Mouse (Mus musculus) midbrain, embryonic 15.5 days (tissue): ENCODE measurements at regions not wholly inside any gene's neighbourhood (a gene's known extent, or its start where the extent isn't known, plus 50 kb on each side); places are given as distances from the start of the nearest gene placed in this dataset.
A peak's percentile ranks its signal among the peaks of the same experiment; 100 is the strongest.

Source experiments
- ATAC-seq: fragments of 200-750 bp; cut with Nextera tagmentation; replicated peaks from 2 replicates; pipeline ENCODE4 v1.8.0; 2017; ENCODE audit warnings: moderate TSS enrichment
- H3K27ac ChIP-seq: fragments of 300-500 bp; sonication (generic); 2 replicates; pipeline ENCODE4 v1.5.1; 2015; ENCODE audit warnings: mild to moderate bottlenecking, inconsistent platforms
- H3K27me3 ChIP-seq: fragments of 300-500 bp; sonication (generic); replicated peaks from 2 replicates; pipeline ENCODE4 v1.6.1; 2015; ENCODE audit warnings: inconsistent platforms
- H3K36me3 ChIP-seq: fragments of 300-500 bp; sonication (generic); replicated peaks from 2 replicates; pipeline ENCODE4 v1.6.1; 2015; ENCODE audit warnings: inconsistent platforms
- H3K4me1 ChIP-seq: fragments of 300-500 bp; sonication (generic); 2 replicates; pipeline ENCODE4 v1.6.1; 2015; ENCODE audit warnings: inconsistent platforms
- H3K4me2 ChIP-seq: fragments of 300-500 bp; sonication (generic); 2 replicates; pipeline ENCODE4 v1.6.1; 2015; ENCODE audit warnings: inconsistent platforms, mild to moderate bottlenecking, moderate library complexity
- H3K4me3 ChIP-seq: fragments of 300-500 bp; sonication (generic); 2 replicates; pipeline ENCODE4 v1.5.1; 2015; ENCODE audit warnings: mild to moderate bottlenecking, inconsistent platforms
- H3K9ac ChIP-seq: fragments of 300-500 bp; sonication (generic); 2 replicates; pipeline ENCODE4 v1.6.1; 2015; ENCODE audit warnings: mild to moderate bottlenecking, inconsistent platforms
- H3K9me3 ChIP-seq: fragments of 300-500 bp; sonication (generic); 2 replicates; pipeline ENCODE4 v1.6.1; 2016; ENCODE audit warnings: inconsistent platforms
- WGBS: fragments of 180-500 bp; shearing (Covaris S2); methylation state at CpG from one replicate; pipeline ENCODE4 v1.1.7; 2015; ENCODE audit warnings: mixed read lengths; 5-methylcytosine and 5-hydroxymethylcytosine counted together

DNA sequence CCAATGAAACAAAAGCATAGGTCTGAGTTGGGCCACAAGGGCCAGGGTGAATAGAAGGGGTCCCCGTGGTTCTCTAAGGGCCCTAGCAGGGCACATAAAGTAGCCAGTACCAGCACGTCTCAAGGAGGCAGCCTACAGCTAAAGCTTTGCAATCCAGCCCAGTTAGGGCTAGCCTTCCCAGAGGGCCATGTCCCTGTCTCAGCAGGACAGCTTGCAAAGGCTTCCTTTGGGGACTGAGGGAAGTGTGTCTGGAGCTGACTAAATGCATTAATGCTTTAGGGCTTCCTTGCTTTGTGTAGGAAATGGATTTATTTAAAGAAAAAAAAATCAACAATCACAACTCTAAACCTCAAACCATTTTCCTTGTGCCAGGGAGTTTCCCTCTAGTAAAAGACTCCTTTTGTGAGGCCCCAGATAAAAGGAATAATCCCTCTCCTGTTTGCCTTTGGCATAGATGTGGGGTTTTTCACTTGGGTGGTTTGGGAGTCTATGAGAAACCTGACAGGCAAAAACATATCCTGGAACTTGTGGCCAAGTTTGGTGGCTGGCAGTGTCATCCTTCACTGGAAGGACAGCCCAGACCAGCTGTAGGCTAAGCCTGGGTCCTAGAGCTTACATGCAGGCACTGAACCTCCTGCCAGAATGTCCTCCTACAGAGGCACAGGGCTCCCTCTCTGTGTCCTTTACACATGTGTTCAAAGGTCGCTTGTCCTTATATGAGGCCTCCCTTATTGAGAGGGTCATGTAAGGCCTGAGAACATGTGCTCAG lies 197.7 kb upstream of the Cxcr4 start:
- Histone ChIP-seq H3K9ac (no peak overlapping the region), H3K4me2 (no peak overlapping the region), H3K4me3 (no peak overlapping the region), H3K27me3 (no peaks in the 10 kb centered on the region), H3K9me3 (no peaks in the 10 kb centered on the region), H3K4me1 (no peaks in the 10 kb centered on the region), H3K36me3 (no peaks in the 10 kb centered on the region), H3K27ac (no peak overlapping the region)
- 47% methylated on average over 3 of the region's 3 CpGs for WGBS
- 0 out of 2 replicates have a peak, but pooled peaks have one; percentile 17 for ATAC-seq

DNA sequence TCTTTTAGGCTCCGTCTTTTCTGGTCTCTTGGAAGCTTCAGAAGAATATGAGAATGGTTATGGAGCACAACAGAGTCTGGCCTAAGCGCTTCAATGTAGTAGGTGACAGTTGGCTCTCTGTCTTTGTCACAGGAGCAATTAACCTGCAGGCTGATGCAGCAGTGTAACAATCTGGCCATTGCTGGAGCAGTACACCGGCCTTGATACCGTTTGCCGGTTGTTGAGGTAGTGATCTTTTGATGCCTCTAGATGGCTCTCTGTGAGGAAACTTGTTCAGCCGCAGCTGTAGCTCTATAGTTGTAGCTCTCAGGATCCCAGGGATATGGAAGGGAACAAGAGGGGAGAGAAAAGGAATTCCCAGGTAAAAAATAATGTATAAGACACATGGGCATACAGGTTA lies 196.1 kb upstream of the Cxcr4 start:
- no peaks in the 10 kb centered on the region for H3K4me1 ChIP-seq
- ATAC-seq, result no peak
- H3K36me3 ChIP-seq, result no peaks in the 10 kb centered on the region

DNA sequence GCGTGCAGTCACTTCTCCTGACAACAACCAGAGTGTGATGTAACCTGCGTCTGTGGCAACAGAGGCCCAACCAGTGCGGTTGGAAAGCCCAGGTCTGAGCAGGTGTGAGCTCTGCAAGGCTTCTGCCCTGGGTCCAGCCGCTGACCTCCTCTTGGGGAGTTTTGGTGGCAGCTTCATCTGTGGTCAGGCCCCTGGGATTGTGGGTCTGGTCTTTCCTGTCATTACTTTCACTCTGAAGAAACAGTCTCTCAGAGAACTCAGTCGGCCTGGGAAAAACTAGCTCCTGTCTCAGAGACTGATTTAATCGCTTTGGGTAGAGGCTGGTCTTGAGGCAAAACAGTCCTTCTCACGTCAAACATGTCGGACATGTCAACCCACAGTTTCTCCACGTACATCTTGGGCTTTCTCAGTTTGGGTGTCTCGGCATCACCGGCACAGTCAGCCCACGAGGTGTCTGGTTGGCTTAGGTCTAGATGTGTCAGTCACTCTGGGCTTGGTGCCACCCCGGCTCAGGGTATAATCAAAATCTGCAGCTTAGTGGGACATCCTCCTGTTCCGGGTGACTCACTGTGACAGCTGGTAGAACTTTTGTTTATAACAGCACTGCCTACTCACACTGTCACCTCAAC lies 195.0 kb upstream of the Cxcr4 start:
- WGBS, result 88% methylated on average over 14 of the region's 14 CpGs
- no peak for ATAC-seq

More for the DNA sequence above, 196.1 kb upstream of the Cxcr4 start:
- Histone ChIP-seq H3K9me3 (no peaks in the 10 kb centered on the region), H3K4me2 (no peak overlapping the region), H3K27me3 (no peaks in the 10 kb centered on the region), H3K9ac (no peak overlapping the region), H3K4me3 (no peak overlapping the region), H3K27ac (no peak overlapping the region)
- 65% methylated on average over 6 of the region's 6 CpGs for WGBS

DNA sequence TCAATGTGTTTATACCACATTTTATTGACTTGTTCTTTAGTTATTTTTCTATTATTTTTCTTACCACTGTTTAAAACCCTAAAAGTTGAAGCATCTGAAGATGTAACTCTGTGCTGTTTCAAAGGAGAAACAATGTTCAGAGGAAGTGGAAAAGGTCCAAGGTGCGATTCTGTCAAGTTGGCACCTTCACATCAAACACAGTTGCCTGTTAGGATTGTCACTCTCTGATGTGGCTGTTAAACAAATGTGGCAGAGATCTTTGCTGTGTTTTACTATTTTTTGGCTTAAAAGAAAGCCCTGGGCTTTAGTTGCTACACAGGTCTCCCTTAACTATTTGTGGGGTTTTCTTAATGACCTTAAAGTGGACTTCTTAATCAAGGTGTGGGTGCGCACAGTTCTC lies 190.2 kb upstream of the Cxcr4 start:
- 90% methylated on average over 2 of the region's 2 CpGs for WGBS
- ATAC-seq, result no peak
- Histone ChIP-seq H3K4me2 (no peak overlapping the region), H3K4me1 (no peaks in the 10 kb centered on the region), H3K9ac (no peak overlapping the region), H3K4me3 (no peak overlapping the region), H3K27ac (no peak overlapping the region), H3K36me3 (no peaks in the 10 kb centered on the region), H3K9me3 (no peaks in the 10 kb centered on the region), H3K27me3 (no peaks in the 10 kb centered on the region)

More for the DNA sequence above, 195.0 kb upstream of the Cxcr4 start:
- Histone ChIP-seq H3K9ac (no peak overlapping the region), H3K27me3 (no peaks in the 10 kb centered on the region), H3K36me3 (no peaks in the 10 kb centered on the region), H3K4me2 (no peak overlapping the region), H3K9me3 (no peaks in the 10 kb centered on the region), H3K4me3 (no peak overlapping the region), H3K4me1 (no peaks in the 10 kb centered on the region), H3K27ac (no peak overlapping the region)

DNA sequence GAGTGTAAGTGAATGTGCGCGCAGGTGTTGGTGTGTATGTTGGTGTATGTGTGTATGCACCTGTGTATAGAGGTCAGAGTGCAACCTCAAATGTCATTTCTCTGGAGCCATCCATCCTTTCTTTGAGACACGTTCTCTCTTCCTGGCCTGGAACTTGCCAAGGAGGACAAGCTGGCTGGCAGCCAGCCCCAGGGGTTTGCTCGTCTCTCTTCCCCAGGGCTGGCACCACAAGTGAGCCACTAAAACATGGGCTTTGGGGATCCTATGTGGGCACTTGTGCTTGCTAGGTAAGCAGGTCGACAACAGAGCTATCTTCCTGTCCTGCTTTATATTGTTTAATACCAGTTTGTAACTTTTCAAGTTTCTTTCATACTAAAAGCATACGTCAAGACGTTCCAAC lies 189.8 kb upstream of the Cxcr4 start:
- Histone ChIP-seq H3K27ac (no peak overlapping the region), H3K4me3 (no peak overlapping the region), H3K27me3 (no peaks in the 10 kb centered on the region), H3K9ac (no peak overlapping the region), H3K4me1 (no peaks in the 10 kb centered on the region), H3K36me3 (no peaks in the 10 kb centered on the region), H3K9me3 (no peaks in the 10 kb centered on the region), H3K4me2 (no peak overlapping the region)
- WGBS, result 85% methylated on average over 7 of the region's 7 CpGs
- no peak for ATAC-seq

DNA sequence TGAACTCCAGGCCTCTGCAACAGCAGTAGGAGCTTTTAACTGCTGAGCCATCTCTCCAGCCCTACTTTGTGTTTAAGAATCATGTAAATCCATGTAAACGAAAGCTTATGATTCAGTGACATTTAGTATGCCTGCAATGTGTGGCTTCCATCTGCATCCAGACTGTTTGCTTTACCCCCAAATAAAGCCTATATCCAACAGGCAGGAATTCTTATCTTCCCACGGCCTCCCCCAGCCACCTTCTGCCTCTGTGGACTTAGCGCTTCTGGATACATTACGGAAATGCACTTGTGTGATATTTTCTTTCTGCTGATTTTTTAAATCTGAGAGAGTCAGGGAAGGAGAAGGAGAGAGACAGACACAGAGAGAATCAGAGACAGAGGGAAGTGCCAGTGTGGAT lies 189.2 kb upstream of the Cxcr4 start:
- Histone ChIP-seq H3K9me3 (no peaks in the 10 kb centered on the region), H3K4me1 (no peaks in the 10 kb centered on the region), H3K4me2 (no peak overlapping the region), H3K9ac (no peak overlapping the region), H3K36me3 (no peaks in the 10 kb centered on the region), H3K27me3 (no peaks in the 10 kb centered on the region), H3K27ac (no peak overlapping the region), H3K4me3 (no peak overlapping the region)
- ATAC-seq, result no peak
- 85% methylated on average over 4 of the region's 4 CpGs for WGBS

DNA sequence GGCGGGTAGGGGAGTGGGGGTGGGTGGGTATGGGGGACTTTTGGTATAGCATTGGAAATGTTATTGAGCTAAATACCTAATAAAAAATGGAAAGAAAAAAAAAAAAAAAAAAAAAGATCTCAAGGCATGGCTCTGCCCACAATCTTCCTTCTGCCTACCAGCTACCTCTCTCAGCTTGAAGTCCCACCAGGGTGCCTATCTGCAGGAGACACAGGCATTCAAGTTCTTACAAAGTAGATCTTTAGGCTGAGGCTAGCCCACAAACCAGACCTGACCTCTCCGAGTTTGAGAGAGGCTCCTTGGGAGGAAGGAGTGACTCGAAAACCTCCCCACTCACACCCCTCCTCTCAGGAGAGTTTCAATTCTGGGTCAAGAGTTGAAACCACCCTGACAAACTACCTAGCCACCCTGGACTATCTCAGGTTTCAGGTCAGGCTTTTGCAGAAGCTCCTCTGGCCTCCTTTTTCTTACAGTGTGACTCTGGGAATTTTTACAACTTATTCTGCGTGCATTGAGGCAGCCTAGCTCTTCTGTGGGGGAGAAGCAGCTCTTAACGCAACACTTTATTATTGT lies 187.6 kb upstream of the Cxcr4 start:
- WGBS, result 90% methylated on average over 5 of the region's 5 CpGs
- Histone ChIP-seq H3K27me3 (no peaks in the 10 kb centered on the region), H3K4me2 (no peak overlapping the region), H3K36me3 (no peaks in the 10 kb centered on the region), H3K9ac (no peak overlapping the region), H3K4me1 (no peaks in the 10 kb centered on the region), H3K27ac (no peak overlapping the region), H3K4me3 (no peak overlapping the region), H3K9me3 (no peaks in the 10 kb centered on the region)
- ATAC-seq, result no peak

GRCm38 (mm10) chr1:128772440-128772839 lies 180.3 kb upstream of the Cxcr4 start:
- Histone ChIP-seq H3K9ac (no peak overlapping the region), H3K36me3 (no peaks in the 10 kb centered on the region), H3K4me3 (no peak overlapping the region), H3K4me2 (no peak overlapping the region), H3K9me3 (no peaks in the 10 kb centered on the region), H3K27ac (no peak overlapping the region), H3K4me1 (no peaks in the 10 kb centered on the region), H3K27me3 (no peaks in the 10 kb centered on the region)
- WGBS, result 91% methylated on average over 3 of the region's 3 CpGs
- no peak for ATAC-seq

GRCm38 (mm10) chr1:128770786-128771185 lies 178.7 kb upstream of the Cxcr4 start:
- H3K9me3 ChIP-seq, result no peaks in the 10 kb centered on the region
- H3K27me3 ChIP-seq, result no peaks in the 10 kb centered on the region
- no peaks in the 10 kb centered on the region for H3K36me3 ChIP-seq
- no peaks in the 10 kb centered on the region for H3K4me1 ChIP-seq
- no peak overlapping the region for H3K27ac ChIP-seq
- ATAC-seq, result no peak
- H3K9ac ChIP-seq, result no peak overlapping the region
- no peak overlapping the region for H3K4me2 ChIP-seq
- no peak overlapping the region for H3K4me3 ChIP-seq
- 86% methylated on average over 5 of the region's 5 CpGs for WGBS

- ATAC-seq, result no peak
- no peak overlapping the region for H3K9ac ChIP-seq
- H3K36me3 ChIP-seq, result no peaks in the 10 kb centered on the region
- no peak overlapping the region for H3K27ac ChIP-seq
- no peaks in the 10 kb centered on the region for H3K4me1 ChIP-seq
- WGBS, result 95% methylated on average over 6 of the region's 6 CpGs
- no peaks in the 10 kb centered on the region for H3K9me3 ChIP-seq
- H3K27me3 ChIP-seq, result no peaks in the 10 kb centered on the region
- H3K4me3 ChIP-seq, result no peak overlapping the region
- no peak overlapping the region for H3K4me2 ChIP-seq
Measured at GRCm38 (mm10) chr1:128767991-128768390, 175.9 kb upstream of the Cxcr4 start.

- H3K4me2 ChIP-seq, result no peak overlapping the region
- no peak overlapping the region for H3K9ac ChIP-seq
- ATAC-seq, result no peak
- no peaks in the 10 kb centered on the region for H3K9me3 ChIP-seq
- H3K4me3 ChIP-seq, result no peak overlapping the region
- H3K4me1 ChIP-seq, result no peaks in the 10 kb centered on the region
- no peaks in the 10 kb centered on the region for H3K27me3 ChIP-seq
- 84% methylated on average over 3 of the region's 3 CpGs for WGBS
- H3K27ac ChIP-seq, result no peak overlapping the region
- H3K36me3 ChIP-seq, result no peaks in the 10 kb centered on the region
Measured at GRCm38 (mm10) chr1:128767415-128767814, 175.3 kb upstream of the Cxcr4 start.

DNA sequence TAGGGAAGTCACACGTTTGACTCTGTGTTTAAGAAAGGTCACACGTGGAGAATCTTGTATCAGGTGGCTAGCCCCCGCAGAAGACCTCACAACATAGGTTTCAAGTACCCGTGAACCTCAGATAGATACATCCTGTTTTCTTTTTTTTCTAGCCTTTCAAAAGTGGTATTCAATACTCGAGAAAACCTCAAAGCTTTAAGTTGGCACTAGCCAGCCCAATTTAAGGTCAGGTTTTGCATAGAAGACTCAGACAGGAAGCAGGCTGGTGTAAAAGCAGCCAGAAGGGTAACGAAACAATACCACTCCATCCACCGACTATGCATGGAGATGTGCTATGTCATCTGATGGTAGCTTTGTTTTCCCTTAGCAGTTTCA lies 174.8 kb upstream of the Cxcr4 start:
- Histone ChIP-seq H3K4me1 (no peaks in the 10 kb centered on the region), H3K27me3 (no peaks in the 10 kb centered on the region), H3K9ac (no peak overlapping the region), H3K9me3 (no peaks in the 10 kb centered on the region), H3K36me3 (no peaks in the 10 kb centered on the region), H3K27ac (no peak overlapping the region), H3K4me3 (no peak overlapping the region), H3K4me2 (no peak overlapping the region)
- 84% methylated on average over 7 of the region's 7 CpGs for WGBS
- no peak for ATAC-seq
